10 mouse cellular contexts compared by ENCODE assay signal in the genomic region with DNA sequence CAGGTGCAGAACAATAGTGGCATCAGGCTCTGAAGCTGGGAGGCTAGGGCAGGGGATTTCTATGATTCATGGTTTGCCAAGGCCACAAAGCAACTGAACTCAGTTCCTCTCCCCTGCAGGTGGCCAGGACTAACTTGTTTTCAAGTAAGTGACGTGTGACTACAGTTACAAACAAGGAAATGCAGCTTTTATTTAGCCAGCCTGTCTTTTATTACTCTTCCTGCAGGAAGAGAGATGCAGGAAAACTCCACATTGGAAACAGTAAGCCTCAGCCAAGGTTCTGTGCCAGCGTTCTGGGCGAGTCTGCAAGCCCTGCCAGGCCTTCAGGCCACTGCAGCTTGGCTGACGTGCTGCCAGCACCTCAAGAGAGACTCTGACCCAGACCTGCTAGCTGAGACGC. TPM values are rescaled to one million over a fixed set of nuclear protein-coding genes. Genes with fewer than 3 reads are reported as not detected.
A peak's percentile ranks its signal among the peaks of the same experiment; 100 is the strongest.
DNase-seq lines count a peak whose midpoint lies in the region; ATAC-seq and TF ChIP-seq lines count a peak whose summit lies in the region.
"Had no signal": no experiment of that assay in that cellular context is flagged by ENCODE, and none has a peak within 500 bp of the region (broad histone marks: within the 10 kb centered on the region; RNA-seq: fewer than 3 reads in every experiment).

No protein-coding gene starts in this region.

- H3K27ac ChIP-seq in intestine, postnatal 0 days (ENCODE audit: low read depth, low read length), result no peak overlapping the region
- H3K27ac ChIP-seq in intestine, embryonic 16.5 days (ENCODE audit: low read length), result no peak overlapping the region
- H3K27ac ChIP-seq: liver, embryonic 14.5 days had no signal

- no peak overlapping the region for H3K9ac ChIP-seq in intestine, postnatal 0 days (ENCODE audit: low read depth, low read length)
- no peak overlapping the region for H3K9ac ChIP-seq in intestine, embryonic 16.5 days (ENCODE audit: low read depth, low read length)
- H3K9ac ChIP-seq: liver, embryonic 14.5 days had no signal

- ATAC-seq in intestine, postnatal 0 days, result peak; percentile 69
- no peak for ATAC-seq in intestine, embryonic 16.5 days
- no peak for ATAC-seq in monocyte, adult 5-6 weeks (replicated peaks; ENCODE audit: insufficient number of reproducible peaks, low FRiP score, low TSS enrichment, poor library complexity, severe bottlenecking)

- DNase-seq in R1 (ENCODE audit: low read depth, low spot score), result peak; percentile 3
- peak; percentile 94 to 95 for DNase-seq in cerebellum, postnatal 10 days
- DNase-seq in heart, postnatal 4 days, result peak; percentile 45
- DNase-seq in naive thymus-derived CD4-positive, alpha-beta T cell, adult 2 months (ENCODE audit: low read depth), result peak; percentile 25
- DNase-seq in thymus, postnatal 25 days, result peak; percentile 52

- no peaks in the 10 kb centered on the region for H3K9me3 ChIP-seq in intestine, postnatal 0 days (ENCODE audit: control insufficient read depth)
- H3K9me3 ChIP-seq in intestine, embryonic 16.5 days (ENCODE audit: control insufficient read depth, low read length), result no peaks in the 10 kb centered on the region

- no peak overlapping the region for H3K4me3 ChIP-seq in intestine, postnatal 0 days (ENCODE audit: low read depth, low read length)
- no peak overlapping the region for H3K4me3 ChIP-seq in intestine, embryonic 16.5 days (ENCODE audit: low read length)
- H3K4me3 ChIP-seq: erythroblast, embryonic 14.5 days had no signal

- H3K36me3 ChIP-seq in intestine, postnatal 0 days (ENCODE audit: control insufficient read depth, insufficient read depth), result no peaks in the 10 kb centered on the region
- no peaks in the 10 kb centered on the region for H3K36me3 ChIP-seq in intestine, embryonic 16.5 days (ENCODE audit: control insufficient read depth, insufficient read depth, low read length)

- TF ChIP-seq CTCF in intestine, postnatal 0 days (IDR thresholded peaks at IDR 0.05; ENCODE audit: low read depth), result no peak

- H3K4me1 ChIP-seq in intestine, postnatal 0 days (replicated peaks; ENCODE audit: control insufficient read depth, insufficient read depth, low read length), result no peaks in the 10 kb centered on the region
- no peaks in the 10 kb centered on the region for H3K4me1 ChIP-seq in intestine, embryonic 16.5 days (ENCODE audit: control insufficient read depth, insufficient read depth, low read length)

- no peak overlapping the region for H3K4me2 ChIP-seq in intestine, postnatal 0 days (replicated peaks; ENCODE audit: low read depth)
- H3K4me2 ChIP-seq in intestine, embryonic 16.5 days (ENCODE audit: low read depth, low read length), result no peak overlapping the region

- H3K27me3 ChIP-seq in intestine, postnatal 0 days (replicated peaks; ENCODE audit: control insufficient read depth, insufficient read depth, low read length), result no peaks in the 10 kb centered on the region
- no peaks in the 10 kb centered on the region for H3K27me3 ChIP-seq in intestine, embryonic 16.5 days (replicated peaks; ENCODE audit: control insufficient read depth, insufficient read depth, low read length)

- WGBS in intestine, postnatal 0 days, result 13% methylated on average over 5 of the region's 5 CpGs
- 31% methylated on average over 5 of the region's 5 CpGs for WGBS in intestine, embryonic 16.5 days

RNA-seq across cellular contexts. Expression of a gene that starts 34.3 kb away (rescaled TPM):
- 0.16 and 0.27 TPM in 2 replicates for polyA plus RNA-seq in intestine, postnatal 0 days (2015; fragmentation: Nextera tagmentation; extraction: Ambion mirVana)
- polyA plus RNA-seq in intestine, embryonic 16.5 days (2015; fragmentation: Nextera tagmentation; extraction: Ambion mirVana), result 0.65 and 0.81 TPM in 2 replicates
- total RNA-seq in heart, postnatal 4 days (2021), result under 1 TPM in 1 of 2 experiments, not detected in 1; 0.34 TPM
- 0.19 TPM in 1 of 3 replicates, not detected in the others for total RNA-seq in monocyte, adult 5-6 weeks (2017)
- polyA plus RNA-seq: erythroblast, embryonic 14.5 days had no signal

Comparison
In these comparisons a context has a peak if more than half of its experiments do, and no peak if none do; other contexts are left out.
1. DNase-seq: peak in every context shown above with its lines; median percentile 94 in cerebellum, postnatal 10 days; 52 in thymus, postnatal 25 days; 45 in heart, postnatal 4 days; 25 in naive thymus-derived CD4-positive, alpha-beta T cell, adult 2 months; 3 in R1.